Mouse (Mus musculus) embryonic fibroblast, embryonic 13.5 days (primary cell): ENCODE results near the gene Rps24.

Experiments used
- CTCF ChIP-seq: IDR thresholded peaks from 2 replicates; pipeline ENCODE4 v1.5.1; 2011; ENCODE audit warnings: mild to moderate bottlenecking, control low read depth, low read length, moderate library complexity, borderline replicate concordance; ENCODE audit not compliant: insufficient read depth
- POLR2A ChIP-seq: IDR thresholded peaks from 2 replicates; pipeline ENCODE4 v1.6.1; 2011; ENCODE audit warnings: low read depth, mild to moderate bottlenecking, control low read depth, low read length, moderate library complexity

- TF ChIP-seq POLR2A (no peak), CTCF (no peak)
Observed at GRCm38 (mm10) chr14:24486241-24486767, 621 bp upstream of the Rps24 start.
